Mouse (Mus musculus) CH12.LX (cell line): ENCODE measurements around the gene Cfap58. TPM values are rescaled to one million over a fixed set of nuclear protein-coding genes. Genes with fewer than 3 reads are reported as not detected.
A peak's percentile ranks its signal among the peaks of the same experiment; 100 is the strongest.

Experiments used
- DNase-seq: peaks from one replicate; pipeline ENCODE4 v3.0.0-alpha.2; 2013; ENCODE audit errors: extremely low read depth
- H3K27ac ChIP-seq: 2 replicates; pipeline ENCODE4 v1.5.1; 2012; ENCODE audit warnings: low read depth, mild to moderate bottlenecking, control low read depth, moderate library complexity; ENCODE audit not compliant: insufficient read depth
- H3K27me3 ChIP-seq: replicated peaks from 2 replicates; pipeline ENCODE3; 2012; ENCODE audit warnings: inconsistent platforms
- H3K36me3 ChIP-seq, 2 experiments: replicated peaks in 1 of 2; 2 replicates each; pipeline versions ENCODE3 to v1.6.1; 2012; ENCODE audit warnings: inconsistent platforms in 1 of 2, low read length in 1 of 2, mild to moderate bottlenecking in 1 of 2, mixed read lengths in 1 of 2, moderate library complexity in 1 of 2; ENCODE audit not compliant: control insufficient read depth in 1 of 2, insufficient read depth in 1 of 2
- H3K4me1 ChIP-seq, 2 experiments: 2 replicates each; pipeline ENCODE4 v1.6.1; 2012; ENCODE audit warnings: inconsistent platforms in 1 of 2, moderate library complexity in 1 of 2; ENCODE audit not compliant: insufficient read depth in 2 of 2, control insufficient read depth in 1 of 2
- H3K4me2 ChIP-seq: 2 replicates; pipeline ENCODE4 v1.6.1; 2012; ENCODE audit warnings: low read depth, mild to moderate bottlenecking, control low read depth; ENCODE audit not compliant: poor library complexity, insufficient read depth, severe bottlenecking
- H3K4me3 ChIP-seq, 3 experiments: fragments of 150-350 bp in 1 of 3; sonication (generic) in 1 of 3; replicated peaks in 1 of 3; 2 replicates each; pipeline versions ENCODE3 to v1.5.1; 2011 to 2012; ENCODE audit warnings: low read depth in 2 of 3, low read length in 2 of 3, mild to moderate bottlenecking in 2 of 3, moderate library complexity in 2 of 3, control low read depth in 1 of 3, improper control_type of control experiment in 1 of 3, inconsistent platforms in 1 of 3, mixed read lengths in 1 of 3; ENCODE audit not compliant: poor library complexity in 1 of 3
- H3K79me2 ChIP-seq: replicated peaks from 2 replicates; pipeline ENCODE4 v1.6.1; 2012; ENCODE audit warnings: mild to moderate bottlenecking, moderate library complexity; ENCODE audit not compliant: control insufficient read depth, poor library complexity, insufficient read depth, severe bottlenecking; ENCODE audit errors: extremely low read depth
- H3K9ac ChIP-seq: 2 replicates; pipeline ENCODE4 v1.6.1; 2012; ENCODE audit warnings: low read depth, mild to moderate bottlenecking, control low read depth, moderate library complexity; ENCODE audit not compliant: insufficient read depth
- H3K9me3 ChIP-seq: replicated peaks from 2 replicates; pipeline ENCODE3; 2012; ENCODE audit warnings: low read length, inconsistent platforms, mixed read lengths
- BHLHE40 ChIP-seq: IDR thresholded peaks from 2 replicates; pipeline ENCODE4 v1.6.1; 2011; ENCODE audit warnings: mild to moderate bottlenecking, low read depth, low read length, improper control_type of control experiment
- CHD1 ChIP-seq: IDR thresholded peaks from 2 replicates; pipeline ENCODE4 v1.6.1; 2012; ENCODE audit warnings: low read depth, low read length, improper control_type of control experiment, inconsistent platforms
- CHD2 ChIP-seq: IDR thresholded peaks from 2 replicates; pipeline ENCODE4 v1.6.1; 2011; ENCODE audit warnings: low read length, improper control_type of control experiment
- EP300 ChIP-seq: IDR thresholded peaks from 2 replicates; pipeline ENCODE4 v1.6.1; 2011; ENCODE audit warnings: low read length, improper control_type of control experiment
- IRF4 ChIP-seq: IDR thresholded peaks from 2 replicates; pipeline ENCODE4 v1.6.1; 2014; ENCODE audit warnings: low read depth, mild to moderate bottlenecking, inconsistent platforms, low read length, improper control_type of control experiment
- JUN ChIP-seq: IDR thresholded peaks from 2 replicates; pipeline ENCODE4 v1.6.1; 2011; ENCODE audit warnings: low read depth, mild to moderate bottlenecking, low read length, improper control_type of control experiment, moderate library complexity; ENCODE audit not compliant: insufficient read depth
- MAFK ChIP-seq: IDR thresholded peaks from 2 replicates; pipeline ENCODE4 v1.6.1; 2011; ENCODE audit warnings: low read length, improper control_type of control experiment; ENCODE audit not compliant: insufficient replicate concordance
- NRF1 ChIP-seq: IDR thresholded peaks from 2 replicates; pipeline ENCODE4 v1.6.1; 2014; ENCODE audit warnings: low read depth, mild to moderate bottlenecking, inconsistent platforms, low read length, improper control_type of control experiment, moderate library complexity
- POLR2A ChIP-seq: IDR thresholded peaks from 2 replicates; pipeline ENCODE4 v1.6.1; 2011; ENCODE audit warnings: low read depth, mild to moderate bottlenecking, improper control_type of control experiment, low read length
- RAD21 ChIP-seq: IDR thresholded peaks from 2 replicates; pipeline ENCODE4 v1.6.1; 2011; ENCODE audit warnings: low read depth, mild to moderate bottlenecking, low read length, improper control_type of control experiment, moderate library complexity
- RCOR1 ChIP-seq: conservative IDR thresholded peaks from 2 replicates; pipeline ENCODE4 v1.6.1; 2012; ENCODE audit warnings: low read depth, mild to moderate bottlenecking, inconsistent platforms, low read length, improper control_type of control experiment
- USF1 ChIP-seq: IDR thresholded peaks from 2 replicates; pipeline ENCODE4 v1.6.1; 2014; ENCODE audit warnings: low read depth, mild to moderate bottlenecking, inconsistent platforms, low read length, improper control_type of control experiment
- ZC3H11A ChIP-seq: IDR thresholded peaks from 2 replicates; pipeline ENCODE4 v1.6.1; 2012; ENCODE audit warnings: low read depth, mild to moderate bottlenecking, inconsistent platforms, low read length, improper control_type of control experiment
- ZKSCAN1 ChIP-seq: IDR thresholded peaks from 2 replicates; pipeline ENCODE4 v1.6.1; 2012; ENCODE audit warnings: low read depth, inconsistent platforms, low read length, improper control_type of control experiment, borderline replicate concordance
- dilution Hi-C: fragments of 300-500 bp; cut with MboI; formaldehyde crosslinking; loops from 2 replicates; pipeline ENCODE4 v1.14.3; 2020; ENCODE audit warnings: low sequenced_read_pairs; ENCODE audit not compliant: extremely low pct_unique_long_range_greater_than_20kb, extremely low pct_ligation_motif_present
- in situ Hi-C: fragments of 300-500 bp; cut with MboI; formaldehyde crosslinking; loops from 3 replicates; pipeline ENCODE4 v1.14.3; 2019; ENCODE audit warnings: low sequenced_read_pairs, low pct_ligation_motif_present, low pct_unique_long_range_greater_than_20kb, mixed read lengths
- polyA plus RNA-seq: library from polyadenylated mRNA; unstranded; fragments of >175 nt; gene quantifications from 2 replicates; pipeline ENCODE4 v1.2.1, GENCODE M21; 2012; ENCODE audit warnings: low read depth; ENCODE audit not compliant: insufficient read length
- total RNA-seq, 2 experiments: library from RNA; depleted of rRNA; stranded (reverse); fragments of 300-350 nt in 1 of 2; fragments of >200 nt in 1 of 2; gene quantifications; 2 replicates each; pipeline ENCODE4 v1.2.3; 2012 to 2014

Cfap58 gene
- total and polyA plus RNA-seq, 3 experiments = 0.13 to 0.27 TPM; not detected in 1

GRCm38 (mm10) chr19:47936938-47937337 lies 537 bp upstream of the Cfap58 start:
- dilution Hi-C loops = no loop called here
- no peaks in the 10 kb centered on the region for H3K9me3 ChIP-seq
- H3K79me2 ChIP-seq = no peaks in the 10 kb centered on the region
- DNase-seq = no peak
- in situ Hi-C loops = loop anchor here (25.0 kb wide), 1 partner anchor 275 kb away; no protein-coding TSS in a partner anchor
- peak overlapping the region; percentile 96 for H3K4me2 ChIP-seq
- H3K4me1 ChIP-seq = peaks cover 10 to 24% of the 10 kb centered on the region in 2 experiments
- H3K27me3 ChIP-seq = peaks cover 39% of the 10 kb centered on the region
- peak overlapping the region; percentile 58 to 71 (median 68) for H3K4me3 ChIP-seq
- peak overlapping the region; percentile 67 for H3K27ac ChIP-seq
- H3K9ac ChIP-seq = peak overlapping the region; percentile 85
- no peaks in the 10 kb centered on the region for H3K36me3 ChIP-seq
- TF ChIP-seq CHD2 (no peak), USF1 (no peak), NRF1 (no peak), ZC3H11A (no peak), BHLHE40 (no peak), IRF4 (no peak), CHD1 (no peak), RAD21 (no peak), POLR2A (no peak), JUN (no peak), ZKSCAN1 (no peak), EP300 (no peak)

- dilution Hi-C loops = no loop called here
- Histone ChIP-seq H3K36me3 (no peaks in the 10 kb centered on the region), H3K27ac (no peak overlapping the region), H3K4me3 (no peak overlapping the region), H3K79me2 (no peaks in the 10 kb centered on the region), H3K4me1 (peaks cover 10 to 21% of the 10 kb centered on the region in 2 experiments)
- TF ChIP-seq RCOR1 (no peak), BHLHE40 (no peak), MAFK (no peak)
- TF ChIP-seq, all 38 proteins: peak for 0
- no peak overlapping the region for H3K9ac ChIP-seq
- peaks cover 52% of the 10 kb centered on the region for H3K27me3 ChIP-seq
- H3K4me2 ChIP-seq = no peak overlapping the region
- in situ Hi-C loops = loop anchor here (25.0 kb wide), 1 partner anchor 277 kb away; no protein-coding TSS in a partner anchor
- no peaks in the 10 kb centered on the region for H3K9me3 ChIP-seq
- no peak for DNase-seq
Observed at GRCm38 (mm10) chr19:47939361-47939760, 1.9 kb downstream of the Cfap58 start.
